Mouse (Mus musculus): ENCODE data around the gene Cpb1. TPM values are rescaled to one million over a fixed set of nuclear protein-coding genes. Genes with fewer than 3 reads are reported as not detected.

Gene Cpb1
- not detected in 2 replicates for polyA plus RNA-seq (2014; fragmentation: Nextera tagmentation; extraction: Ambion mirVana)

DNA sequence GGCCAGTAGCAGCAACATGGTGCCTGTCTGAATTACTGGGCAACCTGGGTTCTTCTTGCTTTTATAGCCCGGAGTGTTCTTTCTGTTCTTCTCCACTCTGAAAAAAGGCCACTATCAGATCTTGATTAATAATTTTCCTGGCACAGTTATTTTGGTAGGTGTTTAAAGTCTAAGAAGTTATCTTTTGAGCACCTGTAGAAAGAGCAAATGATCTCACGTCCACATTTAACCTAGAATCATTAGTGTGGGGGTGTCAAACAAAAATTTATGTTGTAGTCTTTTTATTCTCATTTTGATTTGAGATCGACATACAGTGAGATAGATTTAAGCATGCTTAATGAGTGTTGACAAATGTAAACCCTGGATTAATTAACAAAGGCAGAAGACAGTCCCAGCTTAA is at the start of gene Cpb1:
Gene Cpb1, minus strand, starts transcription at position 101 of the 400 bp plus-strand sequence.
- Histone ChIP-seq H3K9ac (ENCODE audit: low read length) (no peak within 1 kb of the TSS), H3K4me1 (ENCODE audit: control insufficient read depth, insufficient read depth, low read length) (no peaks in the 10 kb centered on the region), H3K27me3 (ENCODE audit: control insufficient read depth, insufficient read depth, low read length) (no peaks in the 10 kb centered on the region), H3K27ac (replicated peaks; ENCODE audit: low read depth, low read length) (no peak within 1 kb of the TSS), H3K36me3 (ENCODE audit: control insufficient read depth, insufficient read depth, low read length) (no peaks in the 10 kb centered on the region), H3K9me3 (ENCODE audit: control insufficient read depth, low read length) (no peaks in the 10 kb centered on the region), H3K4me3 (ENCODE audit: low read depth, low read length) (no peak within 1 kb of the TSS), H3K4me2 (ENCODE audit: low read depth, severe bottlenecking) (no peak within 1 kb of the TSS)
- DNase-seq (ENCODE audit: low spot score) (no peak), ATAC-seq (ENCODE audit: insufficient number of reproducible peaks, low FRiP score, low TSS enrichment, low read depth) (no peak)
- 93% methylated on average over 3 of the region's 3 CpGs for WGBS

DNA sequence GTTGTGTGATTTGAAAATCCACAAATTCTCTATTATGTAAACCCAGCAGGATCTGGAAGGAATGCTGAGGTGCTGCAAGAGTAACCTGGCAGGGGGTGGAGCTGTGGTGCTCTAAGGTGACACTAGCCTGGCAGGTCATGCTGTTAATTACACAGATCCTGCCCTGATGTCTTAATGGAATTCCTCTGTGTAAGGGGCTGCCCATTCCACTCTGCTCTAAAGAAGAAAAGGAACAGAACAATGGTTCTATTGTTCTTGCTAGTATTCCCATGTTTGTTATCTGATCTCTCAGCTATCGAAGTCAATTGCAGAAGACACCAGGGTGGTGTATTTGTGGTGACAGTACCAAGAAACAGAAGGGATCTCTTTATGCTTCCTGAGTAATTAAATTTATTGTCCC is 41.7 kb upstream of the Cpb1 start:
- ATAC-seq (ENCODE audit: insufficient number of reproducible peaks, low FRiP score, low TSS enrichment, low read depth), result no peak

GRCm38 (mm10) chr3:20309142-20309541 is 33.6 kb upstream of the Cpb1 start:
- H3K27ac ChIP-seq (replicated peaks; ENCODE audit: low read depth, low read length), result no peak overlapping the region
- DNase-seq (ENCODE audit: low spot score) (no peak), ATAC-seq (ENCODE audit: insufficient number of reproducible peaks, low FRiP score, low TSS enrichment, low read depth) (no peak)
- no peak overlapping the region for H3K4me3 ChIP-seq (ENCODE audit: low read depth, low read length)
- H3K4me2 ChIP-seq (ENCODE audit: low read depth, severe bottlenecking), result no peak overlapping the region
- H3K9ac ChIP-seq (ENCODE audit: low read length), result no peak overlapping the region
- H3K36me3 ChIP-seq (ENCODE audit: control insufficient read depth, insufficient read depth, low read length), result no peaks in the 10 kb centered on the region
- no peaks in the 10 kb centered on the region for H3K27me3 ChIP-seq (ENCODE audit: control insufficient read depth, insufficient read depth, low read length)
- no peaks in the 10 kb centered on the region for H3K4me1 ChIP-seq (ENCODE audit: control insufficient read depth, insufficient read depth, low read length)
- H3K9me3 ChIP-seq (ENCODE audit: control insufficient read depth, low read length), result no peaks in the 10 kb centered on the region
- 91% methylated on average over 4 of the region's 4 CpGs for WGBS

More for the DNA sequence above, 41.7 kb upstream of the Cpb1 start:
- Histone ChIP-seq H3K9me3 (ENCODE audit: control insufficient read depth, low read length) (no peaks in the 10 kb centered on the region), H3K4me1 (ENCODE audit: control insufficient read depth, insufficient read depth, low read length) (no peaks in the 10 kb centered on the region), H3K27ac (replicated peaks; ENCODE audit: low read depth, low read length) (no peak overlapping the region), H3K36me3 (ENCODE audit: control insufficient read depth, insufficient read depth, low read length) (no peaks in the 10 kb centered on the region), H3K9ac (ENCODE audit: low read length) (no peak overlapping the region), H3K4me2 (ENCODE audit: low read depth, severe bottlenecking) (no peak overlapping the region), H3K27me3 (ENCODE audit: control insufficient read depth, insufficient read depth, low read length) (no peaks in the 10 kb centered on the region), H3K4me3 (ENCODE audit: low read depth, low read length) (no peak overlapping the region)
- DNase-seq (ENCODE audit: low spot score), result no peak
- 72% methylated on average over 1 of the region's 1 CpGs for WGBS

DNA sequence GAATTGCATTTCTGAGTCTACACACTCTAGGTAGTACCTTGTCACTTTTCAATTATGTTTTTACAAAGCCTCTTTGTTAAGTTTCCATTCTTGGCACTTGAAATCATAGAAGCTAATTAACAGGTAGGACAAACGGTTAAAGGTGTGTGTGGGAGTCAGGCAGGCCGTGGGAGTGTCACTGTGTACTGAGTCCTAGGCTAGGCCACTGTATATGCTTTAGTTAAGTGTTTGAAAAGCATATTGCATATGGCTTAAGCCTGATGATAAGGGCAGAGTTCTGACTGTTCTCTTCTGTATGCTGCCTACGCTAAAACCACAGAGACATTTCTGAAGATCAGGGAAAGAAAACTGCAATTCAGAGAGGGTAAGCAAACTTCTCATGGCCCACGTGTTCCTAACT is 31.7 kb upstream of the Cpb1 start:
- no peak overlapping the region for H3K4me2 ChIP-seq (ENCODE audit: low read depth, severe bottlenecking)
- 83% methylated on average over 4 of the region's 4 CpGs for WGBS
- H3K4me1 ChIP-seq (ENCODE audit: control insufficient read depth, insufficient read depth, low read length), result no peaks in the 10 kb centered on the region
- H3K27ac ChIP-seq (replicated peaks; ENCODE audit: low read depth, low read length), result no peak overlapping the region
- no peak for DNase-seq (ENCODE audit: low spot score)
- no peaks in the 10 kb centered on the region for H3K36me3 ChIP-seq (ENCODE audit: control insufficient read depth, insufficient read depth, low read length)
- no peaks in the 10 kb centered on the region for H3K27me3 ChIP-seq (ENCODE audit: control insufficient read depth, insufficient read depth, low read length)
- H3K9ac ChIP-seq (ENCODE audit: low read length), result no peak overlapping the region
- ATAC-seq (ENCODE audit: insufficient number of reproducible peaks, low FRiP score, low TSS enrichment, low read depth), result no peak
- H3K9me3 ChIP-seq (ENCODE audit: control insufficient read depth, low read length), result no peaks in the 10 kb centered on the region
- H3K4me3 ChIP-seq (ENCODE audit: low read depth, low read length), result no peak overlapping the region

DNA sequence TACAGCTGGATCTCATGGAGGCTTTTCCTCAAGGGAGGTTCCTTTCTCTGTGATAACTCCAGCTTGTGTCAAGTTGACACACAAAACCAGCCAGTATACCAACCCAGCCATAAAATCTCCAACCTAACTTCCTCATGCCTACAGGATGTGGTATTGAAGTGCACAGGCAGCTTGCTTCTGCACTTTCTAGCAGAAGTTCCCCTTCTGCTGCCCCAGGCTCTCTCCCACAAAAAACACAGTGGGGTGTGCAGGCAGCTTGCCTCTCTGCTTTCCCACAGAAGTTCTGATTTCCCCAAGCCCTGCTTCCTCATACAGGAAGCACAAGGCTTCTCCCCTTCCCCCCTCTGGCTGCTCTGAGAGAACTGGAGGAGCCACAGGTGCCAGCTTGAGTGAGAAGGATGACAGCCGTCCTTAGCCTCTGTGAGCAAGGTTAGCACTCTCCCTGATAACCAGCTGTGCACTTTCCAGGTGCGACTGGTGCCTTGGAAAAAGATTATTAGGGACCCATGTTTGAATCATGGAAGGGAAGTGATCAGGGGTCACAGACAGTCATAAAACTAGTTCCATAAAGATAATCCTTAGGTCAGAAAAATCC is 29.3 kb upstream of the Cpb1 start:
- H3K4me3 ChIP-seq (ENCODE audit: low read depth, low read length), result no peak overlapping the region
- no peaks in the 10 kb centered on the region for H3K36me3 ChIP-seq (ENCODE audit: control insufficient read depth, insufficient read depth, low read length)
- no peak overlapping the region for H3K27ac ChIP-seq (replicated peaks; ENCODE audit: low read depth, low read length)
- no peak for ATAC-seq (ENCODE audit: insufficient number of reproducible peaks, low FRiP score, low TSS enrichment, low read depth)
- 45% methylated on average over 2 of the region's 2 CpGs for WGBS
- no peak overlapping the region for H3K9ac ChIP-seq (ENCODE audit: low read length)
- H3K27me3 ChIP-seq (ENCODE audit: control insufficient read depth, insufficient read depth, low read length), result no peaks in the 10 kb centered on the region
- H3K4me1 ChIP-seq (ENCODE audit: control insufficient read depth, insufficient read depth, low read length), result no peaks in the 10 kb centered on the region
- H3K4me2 ChIP-seq (ENCODE audit: low read depth, severe bottlenecking), result no peak overlapping the region
- no peaks in the 10 kb centered on the region for H3K9me3 ChIP-seq (ENCODE audit: control insufficient read depth, low read length)
- DNase-seq (ENCODE audit: low spot score), result no peak

DNA sequence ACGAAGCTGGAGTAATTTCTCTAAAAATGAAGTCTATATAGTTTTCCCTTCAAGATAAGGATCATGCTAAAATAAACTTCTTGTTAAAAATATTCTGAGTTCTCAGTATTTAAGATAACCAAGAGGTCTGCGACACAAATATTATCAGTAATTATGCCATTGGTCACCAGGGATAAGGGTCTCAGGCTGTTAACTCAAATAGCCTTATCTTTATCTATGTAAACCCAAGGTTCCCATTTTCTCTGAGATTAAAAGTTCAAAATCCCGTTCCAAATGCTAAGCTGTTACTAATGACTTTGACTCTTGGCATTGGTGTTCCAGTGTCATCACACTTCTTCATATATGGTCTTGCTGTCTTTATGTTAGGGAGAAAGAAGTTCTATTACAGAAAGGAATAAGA is 20.0 kb upstream of the Cpb1 start:
- no peaks in the 10 kb centered on the region for H3K36me3 ChIP-seq (ENCODE audit: control insufficient read depth, insufficient read depth, low read length)
- 86% methylated on average over 3 of the region's 3 CpGs for WGBS
- H3K27ac ChIP-seq (replicated peaks; ENCODE audit: low read depth, low read length), result no peak overlapping the region
- ATAC-seq (ENCODE audit: insufficient number of reproducible peaks, low FRiP score, low TSS enrichment, low read depth) (no peak), DNase-seq (ENCODE audit: low spot score) (no peak)
- no peaks in the 10 kb centered on the region for H3K27me3 ChIP-seq (ENCODE audit: control insufficient read depth, insufficient read depth, low read length)
- H3K4me1 ChIP-seq (ENCODE audit: control insufficient read depth, insufficient read depth, low read length), result no peaks in the 10 kb centered on the region
- H3K9me3 ChIP-seq (ENCODE audit: control insufficient read depth, low read length), result no peaks in the 10 kb centered on the region
- no peak overlapping the region for H3K4me3 ChIP-seq (ENCODE audit: low read depth, low read length)
- no peak overlapping the region for H3K4me2 ChIP-seq (ENCODE audit: low read depth, severe bottlenecking)
- no peak overlapping the region for H3K9ac ChIP-seq (ENCODE audit: low read length)

DNA sequence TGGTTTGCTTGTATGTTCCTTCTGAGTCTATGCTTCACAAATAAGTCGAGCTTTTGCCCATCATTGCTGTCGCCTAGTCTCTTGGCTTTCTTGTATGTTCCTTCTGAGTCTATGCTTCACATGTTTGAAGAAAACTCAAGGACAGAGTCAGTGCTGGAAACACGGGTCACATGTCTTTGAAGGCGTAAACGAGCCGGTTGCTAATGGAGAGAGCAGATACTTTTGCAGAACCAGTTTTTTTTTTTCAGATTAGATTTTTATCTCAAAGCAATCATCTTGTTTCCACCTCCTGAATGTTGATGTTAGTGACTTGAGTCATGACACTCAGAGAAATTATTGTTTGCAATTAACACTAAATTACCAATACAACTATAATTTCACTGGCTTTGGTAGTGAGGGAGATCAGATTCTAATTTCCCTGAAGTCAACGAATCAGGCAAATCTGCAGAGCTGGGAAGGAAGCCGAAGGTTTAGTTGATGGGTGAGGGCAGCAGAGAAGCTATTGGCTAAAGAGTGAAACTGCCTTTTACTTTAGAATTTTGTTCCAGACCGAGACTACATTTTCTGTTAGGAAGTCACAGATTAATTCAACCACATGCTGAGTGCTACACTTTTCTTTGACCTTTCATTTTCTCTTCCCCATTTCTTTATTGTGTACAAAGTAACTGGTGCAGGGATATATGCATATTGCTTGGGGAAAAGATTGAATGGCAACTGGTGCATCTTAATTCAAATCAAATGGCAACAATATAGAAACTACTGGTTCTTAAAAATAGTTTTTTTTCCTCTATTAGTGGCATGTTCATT is 19.2 kb upstream of the Cpb1 start:
- DNase-seq (ENCODE audit: low spot score) (no peak), ATAC-seq (ENCODE audit: insufficient number of reproducible peaks, low FRiP score, low TSS enrichment, low read depth) (no peak)
- Histone ChIP-seq H3K4me3 (ENCODE audit: low read depth, low read length) (no peak overlapping the region), H3K4me2 (ENCODE audit: low read depth, severe bottlenecking) (no peak overlapping the region), H3K4me1 (ENCODE audit: control insufficient read depth, insufficient read depth, low read length) (no peaks in the 10 kb centered on the region), H3K36me3 (ENCODE audit: control insufficient read depth, insufficient read depth, low read length) (no peaks in the 10 kb centered on the region), H3K27ac (replicated peaks; ENCODE audit: low read depth, low read length) (no peak overlapping the region), H3K9ac (ENCODE audit: low read length) (no peak overlapping the region), H3K9me3 (ENCODE audit: control insufficient read depth, low read length) (no peaks in the 10 kb centered on the region), H3K27me3 (ENCODE audit: control insufficient read depth, insufficient read depth, low read length) (no peaks in the 10 kb centered on the region)
- 85% methylated on average over 9 of the region's 9 CpGs for WGBS

DNA sequence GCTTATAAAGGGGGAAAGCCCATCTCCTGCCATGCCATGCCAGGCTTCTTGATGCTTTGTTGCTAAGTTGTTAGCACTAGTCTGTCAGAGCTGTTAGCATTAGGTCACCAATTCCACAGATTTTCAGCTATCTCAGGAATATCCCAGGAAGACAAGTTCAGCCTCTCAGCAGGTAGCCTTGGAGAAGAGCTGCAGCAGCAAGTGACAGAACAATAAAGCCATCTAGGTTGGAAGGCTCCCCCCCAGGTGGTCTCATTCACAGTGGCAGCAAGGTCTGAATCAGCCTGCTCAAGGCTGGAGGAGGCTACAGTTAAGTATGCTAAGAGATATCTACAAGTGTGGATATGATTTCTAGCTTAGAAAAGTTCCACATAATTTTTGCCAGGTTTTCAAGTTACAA is 15.8 kb upstream of the Cpb1 start:
- H3K36me3 ChIP-seq (ENCODE audit: control insufficient read depth, insufficient read depth, low read length), result no peaks in the 10 kb centered on the region
- H3K27ac ChIP-seq (replicated peaks; ENCODE audit: low read depth, low read length), result no peak overlapping the region
- ATAC-seq (ENCODE audit: insufficient number of reproducible peaks, low FRiP score, low TSS enrichment, low read depth) (no peak), DNase-seq (ENCODE audit: low spot score) (no peak)
- no peak overlapping the region for H3K9ac ChIP-seq (ENCODE audit: low read length)
- no peak overlapping the region for H3K4me3 ChIP-seq (ENCODE audit: low read depth, low read length)
- no peaks in the 10 kb centered on the region for H3K9me3 ChIP-seq (ENCODE audit: control insufficient read depth, low read length)
- H3K4me2 ChIP-seq (ENCODE audit: low read depth, severe bottlenecking), result no peak overlapping the region
- H3K27me3 ChIP-seq (ENCODE audit: control insufficient read depth, insufficient read depth, low read length), result no peaks in the 10 kb centered on the region
- no peaks in the 10 kb centered on the region for H3K4me1 ChIP-seq (ENCODE audit: control insufficient read depth, insufficient read depth, low read length)

All from limb, embryonic 11.5 days (tissue).